Mouse (Mus musculus): Measurements from ENCODE around the gene Zbp1. TPM values are rescaled to one million over a fixed set of nuclear protein-coding genes. Genes with fewer than 3 reads are reported as not detected.

Zbp1 gene
- total RNA-seq, 2 experiments from 2014 or later, result not detected

DNA sequence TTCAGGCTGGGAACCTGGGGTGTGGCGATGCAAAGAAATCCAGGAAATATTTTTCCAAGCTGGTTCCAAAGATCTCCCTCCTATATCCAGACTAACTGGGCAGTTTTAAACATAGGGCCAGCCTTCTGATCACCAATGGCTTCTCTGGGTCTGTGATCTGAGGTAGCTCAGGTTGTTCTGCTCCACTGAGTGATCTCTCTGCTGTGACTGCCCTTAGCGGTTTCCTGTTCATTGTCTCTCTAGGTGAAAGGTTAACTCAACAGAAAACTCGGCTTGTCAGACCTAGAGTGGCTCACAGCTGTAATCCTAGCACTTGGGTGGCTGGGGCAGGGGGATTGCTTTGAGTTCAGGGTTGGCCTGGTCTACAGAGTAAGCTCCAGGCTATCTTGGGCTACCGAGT is 61.3 kb downstream of the Zbp1 start:
- no peak for DNase-seq (ENCODE audit: low spot score in 2 of 2)

DNA sequence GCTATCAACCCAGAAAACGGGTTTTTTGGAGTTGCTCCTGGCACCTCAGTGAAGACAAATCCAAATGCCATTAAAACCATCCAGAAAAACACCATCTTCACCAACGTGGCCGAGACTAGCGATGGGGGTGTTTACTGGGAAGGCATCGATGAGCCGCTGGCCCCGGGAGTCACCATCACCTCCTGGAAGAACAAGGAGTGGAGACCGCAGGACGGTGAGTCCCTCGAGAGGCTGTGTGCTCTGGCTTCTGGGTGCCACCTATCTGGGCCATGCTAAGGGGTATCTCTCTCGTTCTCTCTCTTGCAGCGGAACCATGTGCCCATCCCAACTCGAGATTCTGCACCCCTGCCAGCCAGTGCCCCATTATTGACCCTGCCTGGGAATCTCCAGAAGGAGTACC is 61.8 kb downstream of the Zbp1 start:
- DNase-seq (ENCODE audit: low spot score in 2 of 2), result no peak

Other genes with a start within 250 kb of the Zbp1 start
- under 1 TPM; 0.09 to 0.80 TPM for gene Spo11, start 241.2 kb downstream of the Zbp1 start, total RNA-seq (2021)
- gene Rae1, start 218.8 kb downstream of the Zbp1 start, total RNA-seq (2021), result 10 to 100 TPM; 75.3 to 83.2 TPM
- 1 to 10 TPM; 4.4 to 6.3 TPM for gene Rbm38, start 198.4 kb downstream of the Zbp1 start, total RNA-seq (2021)
- not detected for gene Ctcfl, start 99.4 kb downstream of the Zbp1 start, total RNA-seq (2021)
- not detected for gene Pck1, start 65.9 kb downstream of the Zbp1 start, total RNA-seq (2021)
- gene Pmepa1, start 57.6 kb upstream of the Zbp1 start, total RNA-seq (2021), result 10 to 100 TPM; 30.4 to 31.6 TPM

All from layer of hippocampus, postnatal 10 days (tissue).